Mouse (Mus musculus) midbrain, postnatal 0 days (tissue): Measurements from ENCODE around the gene Mrgpre. TPM values are rescaled to one million over a fixed set of nuclear protein-coding genes. Genes with fewer than 3 reads are reported as not detected.

ENCODE experiments used
- ATAC-seq: fragments of 200-750 bp; cut with Nextera tagmentation; 2 replicates; pipeline ENCODE4 v1.8.0; 2017; ENCODE audit warnings: moderate number of reproducible peaks, mild to moderate bottlenecking, moderate TSS enrichment, moderate library complexity; ENCODE audit not compliant: low FRiP score
- DNase-seq: peaks from one replicate; pipeline ENCODE4 v3.0.0-alpha.2; 2015; ENCODE audit warnings: low spot score
- H3K27ac ChIP-seq: fragments of 300-500 bp; sonication (generic); 2 replicates; pipeline ENCODE4 v1.5.1; 2014; ENCODE audit warnings: low read depth, mild to moderate bottlenecking, low read length, mixed read lengths
- H3K27me3 ChIP-seq: fragments of 300-500 bp; sonication (generic); 2 replicates; pipeline ENCODE4 v1.6.1; 2014; ENCODE audit warnings: low read length, control low read depth, mixed read lengths; ENCODE audit not compliant: insufficient read depth
- H3K36me3 ChIP-seq: fragments of 300-500 bp; sonication (generic); 2 replicates; pipeline ENCODE4 v1.6.1; 2014; ENCODE audit warnings: low read length, control low read depth, mixed read lengths; ENCODE audit not compliant: insufficient read depth
- H3K4me1 ChIP-seq: fragments of 300-500 bp; sonication (generic); 2 replicates; pipeline ENCODE4 v1.6.1; 2014; ENCODE audit warnings: mild to moderate bottlenecking, control low read depth, antibody characterized with exemption, low read length, mixed read lengths; ENCODE audit not compliant: insufficient read depth
- H3K4me2 ChIP-seq: fragments of 300-500 bp; sonication (generic); 2 replicates; pipeline ENCODE4 v1.6.1; 2014; ENCODE audit warnings: low read depth, mild to moderate bottlenecking, low read length, mixed read lengths; ENCODE audit not compliant: poor library complexity, severe bottlenecking
- H3K4me3 ChIP-seq: fragments of 300-500 bp; sonication (generic); 2 replicates; pipeline ENCODE4 v1.5.1; 2014; ENCODE audit warnings: low read depth, mild to moderate bottlenecking, low read length, moderate library complexity
- H3K9ac ChIP-seq: fragments of 300-500 bp; sonication (generic); replicated peaks from 2 replicates; pipeline ENCODE4 v1.6.1; 2014; ENCODE audit warnings: mild to moderate bottlenecking, low read length, moderate library complexity, mixed read lengths; ENCODE audit not compliant: poor library complexity, severe bottlenecking
- H3K9me3 ChIP-seq: fragments of 300-500 bp; sonication (generic); 2 replicates; pipeline ENCODE4 v1.6.1; 2016; ENCODE audit warnings: low read length, control low read depth
- CTCF ChIP-seq: IDR thresholded peaks from 2 replicates; pipeline ENCODE4 v1.5.1; 2016; ENCODE audit warnings: antibody characterized with exemption, mild to moderate bottlenecking
- WGBS: fragments of 180-500 bp; shearing (Covaris S2); extraction: QIAGEN DNeasy Blood & Tissue Kit; methylation state at CpG from one replicate; pipeline ENCODE4 v1.1.7; 2014; 5-methylcytosine and 5-hydroxymethylcytosine counted together
- polyA plus RNA-seq: library from polyadenylated mRNA; unstranded; fragments of >200 nt; fragmentation: Nextera tagmentation; extraction: Ambion mirVana; gene quantifications from 2 replicates; pipeline ENCODE4 v1.2.1, GENCODE M21; 2015
- total RNA-seq: library from RNA; depleted of rRNA; stranded (reverse); fragments of >200 nt; gene quantifications from 2 replicates; pipeline ENCODE4 v1.2.3, GENCODE M21; 2014

Gene Mrgpre
- total and polyA plus RNA-seq, 2 experiments from 2014 or later: 8.0 to 12.4 TPM

DNA sequence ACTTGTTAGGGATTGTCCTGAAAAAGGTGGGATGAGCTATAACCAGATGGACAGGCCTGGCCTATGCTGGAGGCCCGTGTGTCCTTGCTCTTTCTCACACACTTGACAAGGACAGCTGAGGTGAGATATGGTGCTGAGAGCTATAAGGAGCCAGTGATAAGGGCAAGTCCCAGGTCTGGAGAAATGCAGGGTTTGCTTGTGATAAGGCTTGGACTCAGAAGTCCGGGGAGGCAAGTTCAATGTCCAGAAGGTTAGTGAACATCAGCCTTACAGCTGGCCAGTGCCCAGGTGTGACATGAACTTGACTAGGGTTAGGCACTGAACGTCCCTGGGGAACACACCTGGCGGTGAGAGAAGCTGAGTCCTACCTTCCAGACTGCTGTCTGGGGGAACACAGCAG is 32.2 kb downstream of the Mrgpre start:
- WGBS: 82% methylated on average over 4 of the region's 4 CpGs
- no peak for DNase-seq
- no peak for TF ChIP-seq CTCF
- no peak overlapping the region for H3K9ac ChIP-seq
- H3K27ac ChIP-seq: no peak overlapping the region
- H3K27me3 ChIP-seq: peaks cover 5% of the 10 kb centered on the region; the same call in 1 of the 2 replicates
- no peak overlapping the region for H3K4me2 ChIP-seq
- H3K4me1 ChIP-seq: peaks cover 5% of the 10 kb centered on the region; the same call in 1 of the 2 replicates
- no peaks in the 10 kb centered on the region for H3K36me3 ChIP-seq
- no peak overlapping the region for H3K4me3 ChIP-seq
- ATAC-seq: no peak
- no peaks in the 10 kb centered on the region for H3K9me3 ChIP-seq

DNA sequence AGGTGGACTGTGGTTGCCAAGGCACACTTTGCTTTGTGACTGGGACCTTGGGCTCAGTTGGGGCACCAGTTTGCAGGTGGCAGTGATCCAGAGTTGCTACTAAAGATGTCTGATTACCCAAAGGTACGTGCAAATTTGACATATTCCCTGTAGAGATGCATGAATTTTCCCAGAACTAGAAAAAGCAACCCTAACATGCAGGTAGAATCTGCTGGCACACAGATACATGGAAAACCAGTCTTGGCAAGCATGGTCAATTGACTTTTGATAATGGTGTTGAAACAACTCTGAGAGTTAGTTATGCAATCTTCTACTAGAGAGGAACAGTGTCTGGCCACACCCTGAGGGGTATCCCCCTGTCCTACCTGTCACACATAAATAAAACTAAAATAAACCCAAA is 32.9 kb downstream of the Mrgpre start:
- no peak for TF ChIP-seq CTCF
- WGBS: 67% methylated on average over 1 of the region's 1 CpGs

DNA sequence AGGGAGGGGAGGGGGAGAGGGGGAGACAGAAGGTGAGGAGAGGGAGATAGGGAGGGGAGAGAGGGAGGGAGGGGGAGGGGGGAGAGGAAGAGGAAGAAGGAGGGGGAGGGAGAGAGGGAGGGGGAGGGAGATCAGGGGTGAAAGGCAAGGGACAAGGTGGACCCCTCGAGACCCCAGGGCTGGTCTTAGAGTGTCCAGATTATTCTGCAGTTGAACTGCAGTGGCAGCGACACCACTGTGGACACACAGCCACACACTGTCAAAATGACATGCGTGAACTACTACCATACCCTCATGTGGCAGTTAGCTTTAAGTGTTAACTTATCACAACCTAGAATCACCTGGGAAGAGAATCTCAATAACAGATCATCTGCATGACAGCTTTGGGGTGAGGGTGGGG is 35.3 kb downstream of the Mrgpre start:
- Histone ChIP-seq H3K27me3 (no peaks in the 10 kb centered on the region), H3K36me3 (no peaks in the 10 kb centered on the region), H3K9ac (no peak overlapping the region), H3K4me2 (no peak overlapping the region), H3K27ac (no peak overlapping the region), H3K9me3 (no peaks in the 10 kb centered on the region), H3K4me1 (no peaks in the 10 kb centered on the region), H3K4me3 (no peak overlapping the region)
- TF ChIP-seq CTCF: no peak
- DNase-seq: no peak
- WGBS: 69% methylated on average over 3 of the region's 3 CpGs
- no peak for ATAC-seq

More for the DNA sequence above, 32.9 kb downstream of the Mrgpre start:
- H3K9ac ChIP-seq: no peak overlapping the region
- H3K4me1 ChIP-seq: no peaks in the 10 kb centered on the region
- DNase-seq: no peak
- H3K4me3 ChIP-seq: no peak overlapping the region
- H3K27me3 ChIP-seq: peaks cover 4% of the 10 kb centered on the region; the same call in 1 of the 2 replicates
- H3K27ac ChIP-seq: no peak overlapping the region
- no peaks in the 10 kb centered on the region for H3K9me3 ChIP-seq
- H3K36me3 ChIP-seq: no peaks in the 10 kb centered on the region
- H3K4me2 ChIP-seq: no peak overlapping the region
- ATAC-seq: no peak

DNA sequence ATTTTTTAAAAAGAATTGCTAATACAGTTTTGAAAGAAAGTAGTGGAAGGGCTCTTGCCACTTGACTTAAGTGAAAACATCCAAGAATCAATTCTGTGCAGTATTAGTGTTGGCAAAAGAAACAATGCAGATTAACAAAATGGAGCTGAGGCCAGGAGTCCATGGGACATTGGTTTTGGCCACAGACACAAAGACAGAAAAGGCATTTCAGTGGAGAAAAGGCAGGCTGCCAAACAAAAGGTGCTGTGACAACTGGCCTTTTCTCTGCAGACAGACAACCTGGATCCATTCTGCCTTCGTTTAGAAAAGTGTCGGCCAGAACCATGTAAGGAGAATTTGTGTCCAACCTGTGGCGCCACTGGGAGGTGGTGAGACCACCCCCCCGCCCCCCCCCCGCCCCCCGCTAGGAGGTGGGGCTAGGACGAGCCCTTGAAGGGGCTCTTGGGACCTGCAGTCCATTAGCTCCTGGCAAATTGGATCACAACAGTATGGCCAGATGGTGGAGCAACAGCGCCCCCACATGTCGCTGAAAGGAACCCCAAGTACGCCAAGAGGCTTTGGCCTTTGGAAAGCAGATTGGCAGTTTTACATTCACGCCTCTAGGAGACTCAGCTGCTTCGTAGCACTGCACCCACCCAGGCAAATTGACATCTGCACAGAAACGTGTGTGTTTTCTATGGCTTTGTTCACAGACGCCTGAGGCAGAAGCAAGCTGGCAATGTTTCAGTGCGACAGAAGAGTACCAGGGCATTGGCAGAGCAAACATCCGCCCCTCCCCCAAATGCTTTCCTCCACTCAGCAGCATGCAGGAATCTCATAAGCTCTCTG is 36.0 kb downstream of the Mrgpre start:
- peak overlapping the region; percentile 43 for H3K4me2 ChIP-seq
- 0 out of 2 replicates have a peak overlapping the region, but pooled peaks have one; percentile 32 for H3K27ac ChIP-seq
- 2% methylated on average over 16 of the region's 16 CpGs for whole genome bisulfite sequencing
- H3K27me3 ChIP-seq: no peaks in the 10 kb centered on the region
- peak overlapping the region; percentile 9; the same call in 1 of the 2 replicates for H3K4me3 ChIP-seq
- H3K4me1 ChIP-seq: no peaks in the 10 kb centered on the region
- H3K36me3 ChIP-seq: no peaks in the 10 kb centered on the region
- no peaks in the 10 kb centered on the region for H3K9me3 ChIP-seq
- peak; percentile 91 for TF ChIP-seq CTCF
- peak; percentile 96 for DNase-seq
- 0 out of 2 replicates have a peak overlapping the region, but pooled peaks have one; percentile 24 for H3K9ac ChIP-seq
- ATAC-seq: peak; percentile 85

DNA sequence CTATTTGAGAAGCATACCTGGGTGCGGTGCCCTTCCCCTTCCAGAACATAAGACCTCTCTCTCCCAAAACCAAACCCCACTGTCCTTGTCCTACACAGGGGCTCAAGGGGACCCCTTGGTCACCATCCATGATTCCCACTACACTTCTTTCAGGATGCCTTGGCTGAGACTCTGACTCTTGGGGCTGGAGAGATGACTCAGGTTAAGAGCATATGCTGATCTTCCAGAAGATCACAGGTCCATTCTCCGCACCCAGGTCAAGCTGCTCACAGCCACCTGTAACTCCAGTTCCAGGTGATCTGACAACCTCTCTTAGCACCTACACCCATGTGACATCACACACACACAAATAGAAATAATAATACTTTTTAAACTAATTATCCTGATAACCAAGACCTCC is 43.6 kb downstream of the Mrgpre start:
- Histone ChIP-seq H3K4me3 (peak overlapping the region; percentile 47), H3K9me3 (no peaks in the 10 kb centered on the region), H3K9ac (peak overlapping the region; percentile 70), H3K4me1 (peaks cover 13% of the 10 kb centered on the region), H3K36me3 (no peaks in the 10 kb centered on the region), H3K27me3 (no peaks in the 10 kb centered on the region), H3K27ac (peak overlapping the region; percentile 43), H3K4me2 (peak overlapping the region; percentile 69)
- DNase-seq (no peak), ATAC-seq (peak; percentile 8; the same call in 1 of the 2 replicates)
- WGBS: 18% methylated on average over 2 of the region's 2 CpGs
- no peak for TF ChIP-seq CTCF
